Mouse (Mus musculus) MEL (cell line): ENCODE results near the gene Fancl.

Experiments
- E2F4 ChIP-seq: IDR thresholded peaks from 2 replicates; pipeline ENCODE4 v1.6.1; 2011; ENCODE audit warnings: low read depth, low read length, improper control_type of control experiment, borderline replicate concordance
- POLR2A ChIP-seq, 2 experiments: IDR thresholded peaks; 2 replicates each; pipeline ENCODE4 v1.6.1; 2011 to 2012; ENCODE audit warnings: low read length in 2 of 2, mild to moderate bottlenecking in 2 of 2, control low read depth in 1 of 2, improper control_type of control experiment in 1 of 2, low read depth in 1 of 2, moderate library complexity in 1 of 2; ENCODE audit not compliant: control insufficient read depth in 1 of 2, insufficient read depth in 1 of 2, poor library complexity in 1 of 2
- SMC3 ChIP-seq: IDR thresholded peaks from 2 replicates; pipeline ENCODE4 v1.6.1; 2011; ENCODE audit warnings: low read depth, low read length, improper control_type of control experiment
- ZKSCAN1 ChIP-seq: IDR thresholded peaks from 2 replicates; pipeline ENCODE4 v1.6.1; 2012; ENCODE audit warnings: low read depth, mild to moderate bottlenecking, inconsistent platforms, low read length, improper control_type of control experiment, moderate library complexity

DNA sequence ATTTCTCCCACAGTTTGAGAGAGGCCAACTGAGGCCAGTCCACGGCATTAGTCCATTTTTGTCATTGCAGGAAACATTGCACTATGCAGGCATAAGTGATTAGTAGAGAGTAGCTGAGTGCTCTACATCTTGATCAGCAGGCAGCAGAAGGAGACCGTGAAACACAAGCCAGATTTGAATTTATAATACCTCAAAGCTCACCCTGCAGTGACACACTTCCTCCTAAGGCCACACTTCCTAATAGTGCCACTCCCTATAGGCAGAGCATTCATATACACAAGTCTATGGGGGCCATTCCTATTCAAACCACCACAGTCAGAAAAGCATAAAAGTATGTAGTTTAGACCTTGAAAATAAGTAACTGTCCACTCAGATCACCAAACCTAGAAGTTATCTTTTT is 11.8 kb upstream of the Fancl start:
- TF ChIP-seq POLR2A (IDR thresholded peaks at IDR 0.05; ENCODE audit: control insufficient read depth in 1 of 2, insufficient read depth in 1 of 2, low read depth in 1 of 2, low read length in 2 of 2, poor library complexity in 1 of 2) (no peak), SMC3 (no peak), ZKSCAN1 (no peak), E2F4 (no peak)
